12 mouse cellular contexts compared by ENCODE assay signal in genomic region chr14:25385644-25386043, GRCm38 (mm10).
DNase-seq lines count a peak whose midpoint lies in the region; ATAC-seq and TF ChIP-seq lines count a peak whose summit lies in the region.
"Had no signal": no experiment of that assay in that cellular context is flagged by ENCODE, and none has a peak within 500 bp of the region (broad histone marks: within the 10 kb centered on the region; RNA-seq: fewer than 3 reads in every experiment).

No protein-coding gene starts in this region.

- 52% methylated on average over 5 of the region's 5 CpGs for WGBS in heart, adult 2 months
- WGBS in forebrain, embryonic 11.5 days, result 68% methylated on average over 5 of the region's 5 CpGs

- H3K27ac ChIP-seq in heart, adult 2 months, result no peak overlapping the region
- H3K27ac ChIP-seq in left cerebral cortex, adult 2 months, result no peak overlapping the region
- no peak overlapping the region for H3K27ac ChIP-seq in forebrain, embryonic 11.5 days (ENCODE audit: low read depth, low read length)
- H3K27ac ChIP-seq: embryonic facial prominence, embryonic 12.5 days; forebrain, embryonic 12.5 days; heart, embryonic 13.5 days; hindbrain, embryonic 14.5 days had no signal

- H3K4me3 ChIP-seq in heart, adult 2 months, result no peak overlapping the region
- H3K4me3 ChIP-seq in left cerebral cortex, adult 2 months, result no peak overlapping the region
- H3K4me3 ChIP-seq in forebrain, embryonic 11.5 days (ENCODE audit: low read depth, low read length), result no peak overlapping the region
- H3K4me3 ChIP-seq: embryonic facial prominence, embryonic 12.5 days; forebrain, embryonic 12.5 days; heart, embryonic 13.5 days had no signal

- H3K4me2 ChIP-seq in forebrain, embryonic 11.5 days (ENCODE audit: low read depth, low read length, severe bottlenecking), result no peak overlapping the region
- H3K4me2 ChIP-seq: embryonic facial prominence, embryonic 12.5 days; forebrain, embryonic 12.5 days; heart, embryonic 13.5 days; hindbrain, embryonic 14.5 days had no signal

- DNase-seq in heart, adult 2 months, result no peak
- DNase-seq in heart, postnatal 14 days, result no peak
- no peak for DNase-seq in left cerebral cortex, adult 2 months (ENCODE audit: extremely low spot score in 1 of 2, low spot score in 2 of 2)
- no peak for DNase-seq in left cerebral cortex, postnatal 36 days (ENCODE audit: low spot score in 2 of 2)
- peak; percentile 48 for DNase-seq in brain, adult 2 months (ENCODE audit: low read depth, low spot score)
- DNase-seq in lung, postnatal 10 days, result peak; percentile 35
- DNase-seq in forebrain, embryonic 11.5 days (ENCODE audit: low spot score), result no peak

- no peak overlapping the region for H3K9ac ChIP-seq in heart, adult 2 months (ENCODE audit: low read depth, low read length)
- no peak overlapping the region for H3K9ac ChIP-seq in forebrain, embryonic 11.5 days (ENCODE audit: low read length)
- H3K9ac ChIP-seq: embryonic facial prominence, embryonic 12.5 days; forebrain, embryonic 12.5 days; heart, embryonic 13.5 days; hindbrain, embryonic 14.5 days had no signal

- no peaks in the 10 kb centered on the region; the same call in 1 of the 2 replicates for H3K4me1 ChIP-seq in heart, adult 2 months (ENCODE audit: control insufficient read depth, insufficient read depth, low read length)
- H3K4me1 ChIP-seq in forebrain, embryonic 11.5 days (replicated peaks; ENCODE audit: control insufficient read depth, insufficient read depth, low read length), result 0 out of 2 replicates have a peak, but pooled peaks cover 6% of the 10 kb centered on the region

- no peak for TF ChIP-seq POLR2A in heart, adult 2 months (IDR thresholded peaks at IDR 0.05; ENCODE audit: insufficient read depth, low read depth, low read length)

- H3K27me3 ChIP-seq in heart, adult 2 months (ENCODE audit: control insufficient read depth, insufficient read depth, low read length), result no peaks in the 10 kb centered on the region
- no peaks in the 10 kb centered on the region for H3K27me3 ChIP-seq in forebrain, embryonic 11.5 days (ENCODE audit: control insufficient read depth, insufficient read depth, low read length)
- H3K27me3 ChIP-seq: embryonic facial prominence, embryonic 12.5 days; forebrain, embryonic 12.5 days; heart, embryonic 13.5 days had no signal

- H3K79me2 ChIP-seq in heart, adult 2 months (replicated peaks; ENCODE audit: control insufficient read depth, insufficient read depth, low read length), result no peaks in the 10 kb centered on the region

- no peaks in the 10 kb centered on the region for H3K9me3 ChIP-seq in forebrain, embryonic 11.5 days (ENCODE audit: control insufficient read depth, low read length)
- H3K9me3 ChIP-seq: embryonic facial prominence, embryonic 12.5 days; forebrain, embryonic 12.5 days; heart, embryonic 13.5 days had no signal

- intact Hi-C loops in heart, adult 2 months (cut with DNase I), result no loop called here
- intact Hi-C loops in heart, postnatal 14 days (cut with DNase I), result no loop called here
- intact Hi-C loops in left cerebral cortex, adult 2 months (cut with DNase I), result no loop called here
- intact Hi-C loops in left cerebral cortex, postnatal 36 days (cut with DNase I), result no loop called here

- no peak for TF ChIP-seq EP300 in heart, adult 2 months (IDR thresholded peaks at IDR 0.05; ENCODE audit: insufficient read depth, low read depth, low read length)

- no peaks in the 10 kb centered on the region for H3K36me3 ChIP-seq in heart, adult 2 months (ENCODE audit: control insufficient read depth, insufficient read depth, low read length)
- no peaks in the 10 kb centered on the region for H3K36me3 ChIP-seq in forebrain, embryonic 11.5 days (ENCODE audit: control insufficient read depth, insufficient read depth, low read length)
- H3K36me3 ChIP-seq: embryonic facial prominence, embryonic 12.5 days; forebrain, embryonic 12.5 days; heart, embryonic 13.5 days had no signal

- ATAC-seq in forebrain, embryonic 11.5 days (replicated peaks; ENCODE audit: low FRiP score), result no peak
- ATAC-seq: midbrain, embryonic 16.5 days had no signal

- TF ChIP-seq CTCF in heart, adult 2 months (IDR thresholded peaks at IDR 0.05), result peak; percentile 60
- TF ChIP-seq CTCF in left cerebral cortex, adult 2 months (IDR thresholded peaks at IDR 0.05), result peak; percentile 22; the same call in 1 of the 2 replicates

Comparison
In these comparisons a context has a peak if more than half of its experiments do, and no peak if none do; other contexts are left out.
1. DNase-seq: peak in brain, adult 2 months (single experiment) and lung, postnatal 10 days (single experiment); none in heart, adult 2 months (0 of 2), heart, postnatal 14 days (0 of 2), left cerebral cortex, adult 2 months (0 of 2), left cerebral cortex, postnatal 36 days (0 of 2) and forebrain, embryonic 11.5 days (single experiment).